Mouse (Mus musculus) spleen, adult 2 months (tissue): ENCODE results near the gene Gpr160.

Experiments
- CTCF ChIP-seq: fragments of 200-500 bp; IDR thresholded peaks from 2 replicates; pipeline ENCODE4 v1.5.1; 2011; ENCODE audit warnings: mild to moderate bottlenecking, inconsistent platforms; ENCODE audit not compliant: insufficient read depth, insufficient read length, insufficient replicate concordance; ENCODE audit errors: extremely low read depth
- POLR2A ChIP-seq: fragments of 200-500 bp; IDR thresholded peaks from 2 replicates; pipeline ENCODE4 v1.6.1; 2011; ENCODE audit warnings: low read depth, low read length, inconsistent platforms

DNA sequence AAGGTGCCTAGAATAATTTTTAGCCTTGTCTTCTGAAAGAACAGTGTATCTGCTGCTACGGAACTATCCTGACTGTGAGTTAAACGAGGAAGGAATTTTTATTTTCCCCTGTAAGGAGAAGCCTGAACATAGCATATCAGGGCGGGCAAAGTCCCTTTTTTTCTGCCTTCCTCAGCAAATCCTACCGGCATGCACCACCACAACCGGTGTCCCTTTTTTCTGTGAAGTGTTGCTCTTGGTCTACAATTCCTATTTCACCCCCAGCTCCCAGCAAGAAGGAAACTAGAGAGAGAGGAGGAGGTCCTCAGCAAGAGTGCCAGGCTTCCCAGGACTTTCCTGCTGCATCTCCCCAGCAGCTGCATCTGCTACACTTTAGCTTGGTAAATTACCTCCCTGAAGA, 2.2 kb upstream of the Gpr160 start:
- TF ChIP-seq CTCF (no peak), POLR2A (no peak)
